ENCODE assay signal across 8 mouse cellular contexts in genomic region chr9:51881386-51881785, GRCm38 (mm10).
DNase-seq lines count a peak whose midpoint lies in the region; ATAC-seq and TF ChIP-seq lines count a peak whose summit lies in the region.

No protein-coding gene starts in this region.

- TF ChIP-seq CTCF in gastrocnemius, adult 2 months (IDR thresholded peaks at IDR 0.05): peak; percentile 22; the same call in 1 of the 2 replicates

- H3K27ac ChIP-seq in gastrocnemius, adult 2 months: peak overlapping the region; percentile 53; the same call in 1 of the 2 replicates
- H3K27ac ChIP-seq in midbrain, embryonic 11.5 days (ENCODE audit: low read depth, low read length): no peak overlapping the region

- no peaks in the 10 kb centered on the region for H3K9me3 ChIP-seq in midbrain, embryonic 11.5 days (ENCODE audit: control insufficient read depth, low read length)

- no peaks in the 10 kb centered on the region for H3K36me3 ChIP-seq in midbrain, embryonic 11.5 days (ENCODE audit: control insufficient read depth, insufficient read depth, low read length)

- no peaks in the 10 kb centered on the region for H3K27me3 ChIP-seq in midbrain, embryonic 11.5 days (ENCODE audit: control insufficient read depth, insufficient read depth, low read length)

- H3K4me1 ChIP-seq in midbrain, embryonic 11.5 days (ENCODE audit: control insufficient read depth, insufficient read depth, low read length): no peaks in the 10 kb centered on the region

- no peak overlapping the region for H3K4me2 ChIP-seq in midbrain, embryonic 11.5 days

- 64% methylated on average over 4 of the region's 4 CpGs for WGBS in midbrain, embryonic 11.5 days

- no peak for ATAC-seq in midbrain, embryonic 11.5 days (ENCODE audit: low FRiP score)

- intact Hi-C loops in gastrocnemius, adult 2 months (cut with DNase I): no loop called here

- peak; percentile 10 to 16 for DNase-seq in left cerebral cortex, adult 18-20 months (ENCODE audit: low spot score in 2 of 2)
- no peak for DNase-seq in left cerebral cortex, adult 11 months (ENCODE audit: low spot score)
- DNase-seq in brain, adult 2 months (ENCODE audit: low read depth, low spot score): peak; percentile 64
- DNase-seq in gastrocnemius, adult 2 months: peak; percentile 80
- DNase-seq in lung, postnatal 10 days: peak; percentile 25
- DNase-seq in testis, postnatal 14 days (ENCODE audit: low spot score): no peak
- DNase-seq in cerebellum, adult 18-20 months: no peak
- no peak for DNase-seq in midbrain, embryonic 11.5 days (ENCODE audit: low spot score, missing footprints)

- H3K9ac ChIP-seq in midbrain, embryonic 11.5 days (ENCODE audit: low read length): no peak overlapping the region

- H3K4me3 ChIP-seq in gastrocnemius, adult 2 months: peak overlapping the region; percentile 24; the same call in 1 of the 2 replicates
- no peak overlapping the region for H3K4me3 ChIP-seq in midbrain, embryonic 11.5 days (ENCODE audit: low read depth, low read length)

Comparison
In these comparisons a context has a peak if more than half of its experiments do, and no peak if none do; other contexts are left out.
1. DNase-seq: peak in left cerebral cortex, adult 18-20 months (2 of 2), brain, adult 2 months (single experiment), gastrocnemius, adult 2 months (single experiment) and lung, postnatal 10 days (single experiment); none in left cerebral cortex, adult 11 months (single experiment), testis, postnatal 14 days (single experiment), cerebellum, adult 18-20 months (0 of 2) and midbrain, embryonic 11.5 days (single experiment).